Mouse (Mus musculus) testis, postnatal 14 days (tissue): ENCODE data around the gene Togaram2.
A peak's percentile ranks its signal among the peaks of the same experiment; 100 is the strongest.

Source experiments
- DNase-seq: peaks from one replicate; pipeline ENCODE4 v3.0.0; 2021; ENCODE audit warnings: low spot score

Gene Togaram2

GRCm38 (mm10) chr17:71683281-71683680 is 10.2 kb downstream of the Togaram2 start:
- DNase-seq, result no peak

GRCm38 (mm10) chr17:71684103-71684608 is 11.1 kb downstream of the Togaram2 start:
- no peak for DNase-seq

- no peak for DNase-seq
Observed at GRCm38 (mm10) chr17:71687436-71687835, 14.4 kb downstream of the Togaram2 start.

- DNase-seq, result no peak
Observed at GRCm38 (mm10) chr17:71689903-71690302, 16.8 kb downstream of the Togaram2 start.

GRCm38 (mm10) chr17:71691361-71691875 is 18.4 kb downstream of the Togaram2 start:
- no peak for DNase-seq

GRCm38 (mm10) chr17:71693313-71693712 is 20.3 kb downstream of the Togaram2 start:
- DNase-seq, result peak; percentile 30

GRCm38 (mm10) chr17:71693780-71694179 is 20.7 kb downstream of the Togaram2 start:
- DNase-seq, result no peak

GRCm38 (mm10) chr17:71695151-71695550 is 22.1 kb downstream of the Togaram2 start:
- no peak for DNase-seq

- no peak for DNase-seq
Observed at GRCm38 (mm10) chr17:71695716-71696315, 22.8 kb downstream of the Togaram2 start.

- no peak for DNase-seq
Observed at GRCm38 (mm10) chr17:71696396-71696795, 23.3 kb downstream of the Togaram2 start.

- DNase-seq, result no peak
Observed at GRCm38 (mm10) chr17:71697896-71698618, 25.0 kb downstream of the Togaram2 start.

- no peak for DNase-seq
Observed at GRCm38 (mm10) chr17:71698619-71698956, 25.5 kb downstream of the Togaram2 start.

GRCm38 (mm10) chr17:71705113-71705512 is 32.1 kb downstream of the Togaram2 start:
- no peak for DNase-seq

- DNase-seq, result peak; percentile 64
Observed at GRCm38 (mm10) chr17:71705550-71706480, 32.8 kb downstream of the Togaram2 start.

GRCm38 (mm10) chr17:71707715-71708114 is 34.7 kb downstream of the Togaram2 start:
- DNase-seq, result no peak

- DNase-seq, result no peak
Observed at GRCm38 (mm10) chr17:71712279-71712678, 39.2 kb downstream of the Togaram2 start.

- no peak for DNase-seq
Observed at GRCm38 (mm10) chr17:71715034-71715433, 42.0 kb downstream of the Togaram2 start.

GRCm38 (mm10) chr17:71717881-71718625 is 45.0 kb downstream of the Togaram2 start:
- DNase-seq, result no peak

- DNase-seq, result no peak
Observed at GRCm38 (mm10) chr17:71720434-71720833, 47.4 kb downstream of the Togaram2 start.

GRCm38 (mm10) chr17:71721019-71721418 is 48.0 kb downstream of the Togaram2 start:
- peak; percentile 74 for DNase-seq

- no peak for DNase-seq
Observed at GRCm38 (mm10) chr17:71730655-71731054, 57.6 kb downstream of the Togaram2 start.

GRCm38 (mm10) chr17:71736442-71736841 is 63.4 kb downstream of the Togaram2 start:
- no peak for DNase-seq
